Mouse (Mus musculus) MEL (cell line): ENCODE results near the gene Slc8a1. TPM values are rescaled to one million over a fixed set of nuclear protein-coding genes. Genes with fewer than 3 reads are reported as not detected.

Source experiments
- DNase-seq: peaks from one replicate; pipeline ENCODE4 v3.0.0; 2011; ENCODE audit warnings: low read depth, low spot score
- H3K27ac ChIP-seq: 2 replicates; pipeline ENCODE4 v1.5.1; 2012; ENCODE audit warnings: low read depth, mild to moderate bottlenecking, control low read depth, low read length, moderate library complexity; ENCODE audit not compliant: control insufficient read depth
- H3K27me3 ChIP-seq, 2 experiments: fragments of 150-350 bp in 1 of 2; sonication (generic) in 1 of 2; 2 replicates each; pipeline ENCODE4 v1.6.1; 2012; ENCODE audit warnings: low read length in 2 of 2, mild to moderate bottlenecking in 2 of 2, improper control_type of control experiment in 1 of 2, moderate library complexity in 1 of 2; ENCODE audit not compliant: insufficient read depth in 2 of 2, control insufficient read depth in 1 of 2
- H3K36me3 ChIP-seq, 2 experiments: 2 replicates each; pipeline ENCODE4 v1.6.1; 2012 to 2014; ENCODE audit warnings: low read length in 2 of 2, improper control_type of control experiment in 1 of 2, inconsistent platforms in 1 of 2, mild to moderate bottlenecking in 1 of 2; ENCODE audit not compliant: insufficient read depth in 2 of 2, control insufficient read depth in 1 of 2
- H3K4me1 ChIP-seq, 2 experiments: fragments of 150-350 bp in 1 of 2; sonication (generic) in 1 of 2; 2 replicates each; pipeline ENCODE4 v1.6.1; 2012; ENCODE audit warnings: low read length in 2 of 2, improper control_type of control experiment in 1 of 2, mild to moderate bottlenecking in 1 of 2; ENCODE audit not compliant: insufficient read depth in 2 of 2, control insufficient read depth in 1 of 2
- H3K4me3 ChIP-seq, 2 experiments: fragments of 150-350 bp in 1 of 2; sonication (generic) in 1 of 2; 2 replicates each; pipeline ENCODE4 v1.5.1; 2012; ENCODE audit warnings: low read depth in 2 of 2, low read length in 2 of 2, mild to moderate bottlenecking in 2 of 2, moderate library complexity in 2 of 2, control low read depth in 1 of 2, improper control_type of control experiment in 1 of 2; ENCODE audit not compliant: control insufficient read depth in 1 of 2, insufficient read depth in 1 of 2
- H3K79me2 ChIP-seq: 2 replicates; pipeline ENCODE4 v1.6.1; 2012; ENCODE audit warnings: mild to moderate bottlenecking, low read length, moderate library complexity; ENCODE audit not compliant: control insufficient read depth, poor library complexity, insufficient read depth
- H3K9ac ChIP-seq: 2 replicates; pipeline ENCODE4 v1.6.1; 2012; ENCODE audit warnings: low read depth, mild to moderate bottlenecking, control low read depth, low read length, moderate library complexity; ENCODE audit not compliant: control insufficient read depth, poor library complexity, severe bottlenecking
- H3K9me3 ChIP-seq: fragments of 150-350 bp; sonication (generic); replicated peaks from 2 replicates; pipeline ENCODE4 v1.6.1; 2012; ENCODE audit warnings: mild to moderate bottlenecking, low read length, improper control_type of control experiment, moderate library complexity; ENCODE audit not compliant: insufficient read depth
- BHLHE40 ChIP-seq: IDR thresholded peaks from 2 replicates; pipeline ENCODE4 v1.6.1; 2012; ENCODE audit warnings: low read depth, mild to moderate bottlenecking, inconsistent platforms, low read length, improper control_type of control experiment, borderline replicate concordance
- CHD2 ChIP-seq: IDR thresholded peaks from 2 replicates; pipeline ENCODE4 v1.6.1; 2011; ENCODE audit warnings: low read length, improper control_type of control experiment
- CTCF ChIP-seq, 3 experiments: IDR thresholded peaks in 2 of 3; conservative IDR thresholded peaks in 1 of 3; 2 replicates each; pipeline ENCODE4 v1.5.1; 2011 to 2012; ENCODE audit warnings: low read length in 3 of 3, low read depth in 2 of 3, mild to moderate bottlenecking in 2 of 3, improper control_type of control experiment in 1 of 3, inconsistent platforms in 1 of 3, mixed read lengths in 1 of 3, moderate library complexity in 1 of 3; ENCODE audit not compliant: control insufficient read depth in 1 of 3, insufficient read depth in 1 of 3, poor library complexity in 1 of 3, severe bottlenecking in 1 of 3
- ELF1 ChIP-seq: IDR thresholded peaks from 2 replicates; pipeline ENCODE4 v1.6.1; 2014; ENCODE audit warnings: low read depth, mild to moderate bottlenecking, inconsistent platforms, low read length, improper control_type of control experiment, moderate library complexity
- GABPA ChIP-seq: IDR thresholded peaks from 2 replicates; pipeline ENCODE4 v1.6.1; 2012; ENCODE audit warnings: low read depth, mild to moderate bottlenecking, inconsistent platforms, low read length, improper control_type of control experiment, moderate library complexity
- GATA1 ChIP-seq: IDR thresholded peaks from 2 replicates; pipeline ENCODE4 v1.6.1; 2011; ENCODE audit warnings: low read depth, low read length, improper control_type of control experiment
- MAFK ChIP-seq: IDR thresholded peaks from 2 replicates; pipeline ENCODE4 v1.6.1; 2011; ENCODE audit warnings: low read depth, mild to moderate bottlenecking, low read length, improper control_type of control experiment, borderline replicate concordance
- MAX ChIP-seq: IDR thresholded peaks from 2 replicates; pipeline ENCODE4 v1.6.1; 2011; ENCODE audit warnings: low read length, improper control_type of control experiment
- MYB ChIP-seq: IDR thresholded peaks from 2 replicates; pipeline ENCODE4 v1.6.1; 2011; ENCODE audit warnings: mild to moderate bottlenecking, low read depth, low read length, improper control_type of control experiment
- NELFE ChIP-seq: IDR thresholded peaks from 2 replicates; pipeline ENCODE4 v1.6.1; 2011; ENCODE audit warnings: low read depth, low read length, improper control_type of control experiment
- NRF1 ChIP-seq: IDR thresholded peaks from 2 replicates; pipeline ENCODE4 v1.6.1; 2014; ENCODE audit warnings: low read depth, mild to moderate bottlenecking, inconsistent platforms, low read length, improper control_type of control experiment, moderate library complexity; ENCODE audit not compliant: poor library complexity, insufficient read depth, severe bottlenecking
- POLR2A ChIP-seq, 2 experiments: IDR thresholded peaks; 2 replicates each; pipeline ENCODE4 v1.6.1; 2011 to 2012; ENCODE audit warnings: low read length in 2 of 2, mild to moderate bottlenecking in 2 of 2, control low read depth in 1 of 2, improper control_type of control experiment in 1 of 2, low read depth in 1 of 2, moderate library complexity in 1 of 2; ENCODE audit not compliant: control insufficient read depth in 1 of 2, insufficient read depth in 1 of 2, poor library complexity in 1 of 2
- POLR2AphosphoS2 ChIP-seq: IDR thresholded peaks from 2 replicates; pipeline ENCODE4 v1.6.1; 2011; ENCODE audit warnings: low read length, improper control_type of control experiment
- RAD21 ChIP-seq: IDR thresholded peaks from 2 replicates; pipeline ENCODE4 v1.6.1; 2011; ENCODE audit warnings: mild to moderate bottlenecking, low read depth, low read length, improper control_type of control experiment
- RCOR1 ChIP-seq: IDR thresholded peaks from 2 replicates; pipeline ENCODE4 v1.6.1; 2012; ENCODE audit warnings: low read depth, mild to moderate bottlenecking, inconsistent platforms, low read length, improper control_type of control experiment
- TBP ChIP-seq: IDR thresholded peaks from 2 replicates; pipeline ENCODE4 v1.8.0; 2011; ENCODE audit warnings: low read depth, low read length, improper control_type of control experiment
- UBTF ChIP-seq: IDR thresholded peaks from 2 replicates; pipeline ENCODE4 v1.6.1; 2012; ENCODE audit warnings: low read depth, mild to moderate bottlenecking, inconsistent platforms, low read length, improper control_type of control experiment, moderate library complexity, borderline replicate concordance; ENCODE audit not compliant: insufficient read depth
- USF1 ChIP-seq: IDR thresholded peaks from 2 replicates; pipeline ENCODE4 v1.6.1; 2014; ENCODE audit warnings: low read depth, mild to moderate bottlenecking, inconsistent platforms, low read length, improper control_type of control experiment, moderate library complexity
- ZC3H11A ChIP-seq: IDR thresholded peaks from 2 replicates; pipeline ENCODE4 v1.6.1; 2012; ENCODE audit warnings: low read depth, mild to moderate bottlenecking, inconsistent platforms, low read length, improper control_type of control experiment
- ZNF384 ChIP-seq: IDR thresholded peaks from 2 replicates; pipeline ENCODE4 v1.6.1; 2012; ENCODE audit warnings: low read depth, mild to moderate bottlenecking, inconsistent platforms, low read length, improper control_type of control experiment
- polyA plus RNA-seq, 2 experiments: library from polyadenylated mRNA; stranded (reverse) in 1 of 2; unstranded in 1 of 2; fragments of >175 nt in 1 of 2; fragments of >200 nt in 1 of 2; gene quantifications; 2 replicates each; pipeline versions ENCODE4 v1.2.1 to v1.2.4; 2012; ENCODE audit warnings: low replicate concordance in 2 of 2, low read depth in 1 of 2; ENCODE audit not compliant: insufficient read length in 2 of 2, insufficient read depth in 1 of 2, missing spikeins in 1 of 2
- total RNA-seq: library from RNA; depleted of rRNA; stranded (reverse); fragments of 300-350 nt; gene quantifications from 2 replicates; pipeline ENCODE4 v1.2.3, GENCODE M21; 2012

Slc8a1 gene
- total and polyA plus RNA-seq, 3 experiments, result 0.86 to 1.0 TPM; not detected in 1

- no peaks in the 10 kb centered on the region for H3K36me3 ChIP-seq
- H3K79me2 ChIP-seq, result peaks cover 2% of the 10 kb centered on the region; the same call in 1 of the 2 replicates
- no peak overlapping the region for H3K27ac ChIP-seq
- no peaks in the 10 kb centered on the region for H3K27me3 ChIP-seq
- DNase-seq, result peak; percentile 18
- no peak overlapping the region for H3K9ac ChIP-seq
- no peak overlapping the region for H3K4me3 ChIP-seq
- H3K9me3 ChIP-seq, result no peaks in the 10 kb centered on the region
- H3K4me1 ChIP-seq, result no peaks in the 10 kb centered on the region; a peak in 1 of 4 replicates
- TF ChIP-seq MAX, result no peak
- TF ChIP-seq RCOR1, result no peak
- no peak for TF ChIP-seq TBP
- TF ChIP-seq MYB, result no peak
- TF ChIP-seq NELFE, result no peak
- TF ChIP-seq GATA1, result no peak
- TF ChIP-seq UBTF, result no peak
- no peak for TF ChIP-seq BHLHE40
- no peak for TF ChIP-seq NRF1
- TF ChIP-seq MAFK, result no peak
- no peak for TF ChIP-seq CHD2
- TF ChIP-seq USF1, result no peak
- no peak for TF ChIP-seq GABPA
- no peak for TF ChIP-seq CTCF (IDR thresholded peaks at IDR 0.05 in 2 of 3, conservative IDR thresholded peaks at IDR 0.05 in 1 of 3; ENCODE audit: control insufficient read depth in 1 of 3, insufficient read depth in 1 of 3, low read depth in 2 of 3, low read length in 3 of 3, poor library complexity in 1 of 3, severe bottlenecking in 1 of 3)
Measured at GRCm38 (mm10) chr17:81664916-81665315, 73.3 kb downstream of the Slc8a1 start.

- Histone ChIP-seq H3K9ac (no peak overlapping the region), H3K79me2 (no peaks in the 10 kb centered on the region), H3K4me3 (no peak overlapping the region), H3K27ac (no peak overlapping the region), H3K27me3 (no peaks in the 10 kb centered on the region), H3K4me1 (no peaks in the 10 kb centered on the region; a peak in 1 of 4 replicates), H3K9me3 (no peaks in the 10 kb centered on the region), H3K36me3 (no peaks in the 10 kb centered on the region)
- no peak for TF ChIP-seq POLR2A (IDR thresholded peaks at IDR 0.05; ENCODE audit: control insufficient read depth in 1 of 2, insufficient read depth in 1 of 2, low read depth in 1 of 2, low read length in 2 of 2, poor library complexity in 1 of 2)
- DNase-seq, result no peak
Measured at GRCm38 (mm10) chr17:81657828-81658227, 80.3 kb downstream of the Slc8a1 start.

- Histone ChIP-seq H3K79me2 (no peaks in the 10 kb centered on the region), H3K36me3 (no peaks in the 10 kb centered on the region), H3K9ac (no peak overlapping the region), H3K27me3 (no peaks in the 10 kb centered on the region), H3K4me1 (no peaks in the 10 kb centered on the region; a peak in 1 of 4 replicates), H3K9me3 (no peaks in the 10 kb centered on the region), H3K4me3 (no peak overlapping the region), H3K27ac (no peak overlapping the region)
- DNase-seq, result no peak
- TF ChIP-seq RAD21, result no peak
- TF ChIP-seq ELF1, result no peak
- no peak for TF ChIP-seq POLR2AphosphoS2
- no peak for TF ChIP-seq ZNF384
- TF ChIP-seq USF1, result no peak
- TF ChIP-seq RCOR1, result no peak
- no peak for TF ChIP-seq ZC3H11A
Measured at GRCm38 (mm10) chr17:81654548-81654947, 83.6 kb downstream of the Slc8a1 start.
